In the genomic region with DNA sequence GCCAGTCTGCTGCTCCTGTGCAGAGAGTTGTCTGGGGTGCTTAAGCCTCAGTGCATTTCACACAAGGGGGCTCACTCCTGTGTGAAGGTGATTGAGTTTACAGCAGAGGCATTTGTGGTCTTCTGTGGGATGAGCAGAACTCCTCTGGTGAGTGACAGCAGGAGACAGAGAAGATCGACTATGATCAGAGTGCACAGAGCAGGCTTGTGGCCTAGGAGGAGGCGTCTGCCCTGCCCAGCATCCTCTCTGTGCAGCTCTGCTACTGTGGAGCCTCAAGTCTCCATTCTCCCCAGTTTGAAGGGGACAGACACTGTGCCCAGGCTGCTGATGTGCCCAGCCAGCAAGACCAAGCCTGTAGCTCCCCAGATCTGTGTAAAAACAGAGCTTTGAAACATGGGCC, we compare ENCODE assay signal across 11 mouse cellular contexts. TPM values are rescaled to one million over a fixed set of nuclear protein-coding genes. Genes with fewer than 3 reads are reported as not detected.
A peak's percentile ranks its signal among the peaks of the same experiment; 100 is the strongest.
DNase-seq lines count a peak whose midpoint lies in the region; ATAC-seq and TF ChIP-seq lines count a peak whose summit lies in the region.
"Had no signal": no experiment of that assay in that cellular context is flagged by ENCODE, and none has a peak within 500 bp of the region (broad histone marks: within the 10 kb centered on the region; RNA-seq: fewer than 3 reads in every experiment).

No protein-coding gene starts in this region.

- H3K36me3 ChIP-seq in kidney, adult 2 months (ENCODE audit: control insufficient read depth, insufficient read depth, low read length), result no peaks in the 10 kb centered on the region
- peaks cover 3% of the 10 kb centered on the region; the same call in 1 of the 2 replicates for H3K36me3 ChIP-seq in midbrain, embryonic 14.5 days (ENCODE audit: control insufficient read depth, insufficient read depth, low read length)
- H3K36me3 ChIP-seq in midbrain, embryonic 15.5 days (replicated peaks), result no peaks in the 10 kb centered on the region
- H3K36me3 ChIP-seq: neural tube, embryonic 12.5 days had no signal

- no peak for TF ChIP-seq CTCF in kidney, adult 2 months (conservative IDR thresholded peaks at IDR 0.05; ENCODE audit: insufficient read depth, insufficient read length, low read depth, low read length)
- no peak for TF ChIP-seq CTCF in embryonic fibroblast, embryonic 13.5 days (IDR thresholded peaks at IDR 0.05; ENCODE audit: borderline replicate concordance, insufficient read depth, low read length)
- TF ChIP-seq CTCF in olfactory bulb, adult 2 months (IDR thresholded peaks at IDR 0.05; ENCODE audit: insufficient read depth, low read depth, low read length), result no peak

- DNase-seq in kidney, adult 2 months, result no peak
- DNase-seq in kidney, adult 8-10 months, result no peak
- DNase-seq in midbrain, embryonic 14.5 days, result no peak
- no peak for DNase-seq in ovary, adult 18-20 months (ENCODE audit: low spot score)
- DNase-seq: cerebellum, adult 18-20 months; spleen, adult 18-20 months had no signal

- H3K9ac ChIP-seq in midbrain, embryonic 14.5 days (replicated peaks; ENCODE audit: low read length), result no peak overlapping the region
- no peak overlapping the region for H3K9ac ChIP-seq in midbrain, embryonic 15.5 days
- H3K9ac ChIP-seq: neural tube, embryonic 12.5 days had no signal

- peak overlapping the region; percentile 95 for H3K27ac ChIP-seq in kidney, adult 2 months (ENCODE audit: insufficient read depth, low read depth, low read length)
- 0 out of 2 replicates have a peak overlapping the region, but pooled peaks have one; percentile 5 for H3K27ac ChIP-seq in midbrain, embryonic 14.5 days (replicated peaks; ENCODE audit: low read depth, low read length)
- H3K27ac ChIP-seq in midbrain, embryonic 15.5 days, result no peak overlapping the region
- peak overlapping the region; percentile 86 for H3K27ac ChIP-seq in embryonic fibroblast, embryonic 13.5 days (ENCODE audit: insufficient read depth, low read length)
- H3K27ac ChIP-seq in olfactory bulb, adult 2 months (ENCODE audit: insufficient read depth, low read depth, low read length), result 0 out of 2 replicates have a peak overlapping the region, but pooled peaks have one; percentile 24
- H3K27ac ChIP-seq: neural tube, embryonic 12.5 days had no signal

- no peak overlapping the region for H3K4me2 ChIP-seq in midbrain, embryonic 14.5 days (ENCODE audit: low read length)
- no peak overlapping the region for H3K4me2 ChIP-seq in midbrain, embryonic 15.5 days
- H3K4me2 ChIP-seq: neural tube, embryonic 12.5 days had no signal

- no peaks in the 10 kb centered on the region for H3K27me3 ChIP-seq in kidney, adult 2 months (replicated peaks; ENCODE audit: control insufficient read depth, insufficient read depth, low read length)
- H3K27me3 ChIP-seq in midbrain, embryonic 14.5 days (ENCODE audit: control insufficient read depth, insufficient read depth, low read length), result no peaks in the 10 kb centered on the region
- no peaks in the 10 kb centered on the region for H3K27me3 ChIP-seq in midbrain, embryonic 15.5 days (replicated peaks)
- H3K27me3 ChIP-seq: neural tube, embryonic 12.5 days had no signal

- WGBS in kidney, adult 2 months, result 45% methylated on average over 2 of the region's 2 CpGs
- WGBS in midbrain, embryonic 14.5 days, result 69% methylated on average over 2 of the region's 2 CpGs
- WGBS in midbrain, embryonic 15.5 days, result 65% methylated on average over 2 of the region's 2 CpGs
- WGBS in olfactory bulb, adult 2 months, result 46% methylated on average over 2 of the region's 2 CpGs

- H3K4me1 ChIP-seq in kidney, adult 2 months (ENCODE audit: control insufficient read depth, insufficient read depth, low read length), result peaks cover 51% of the 10 kb centered on the region
- peaks cover 17% of the 10 kb centered on the region; the same call in 1 of the 2 replicates for H3K4me1 ChIP-seq in midbrain, embryonic 14.5 days (ENCODE audit: control insufficient read depth, insufficient read depth, low read length)
- H3K4me1 ChIP-seq in midbrain, embryonic 15.5 days, result peaks cover 29% of the 10 kb centered on the region
- H3K4me1 ChIP-seq in embryonic fibroblast, embryonic 13.5 days (ENCODE audit: control insufficient read depth, insufficient read depth, low read length), result peaks cover 43% of the 10 kb centered on the region
- peaks cover 62% of the 10 kb centered on the region for H3K4me1 ChIP-seq in olfactory bulb, adult 2 months (ENCODE audit: control insufficient read depth, insufficient read depth, low read length)

- no peaks in the 10 kb centered on the region for H3K9me3 ChIP-seq in midbrain, embryonic 14.5 days (ENCODE audit: control insufficient read depth, low read length)
- H3K9me3 ChIP-seq in midbrain, embryonic 15.5 days, result no peaks in the 10 kb centered on the region
- H3K9me3 ChIP-seq: hindbrain, embryonic 10.5 days; neural tube, embryonic 12.5 days had no signal

- TF ChIP-seq POLR2A in kidney, adult 2 months (IDR thresholded peaks at IDR 0.05; ENCODE audit: low read depth, low read length), result no peak
- TF ChIP-seq POLR2A in embryonic fibroblast, embryonic 13.5 days (IDR thresholded peaks at IDR 0.05; ENCODE audit: low read depth, low read length), result no peak
- TF ChIP-seq POLR2A in olfactory bulb, adult 2 months (IDR thresholded peaks at IDR 0.05; ENCODE audit: insufficient read depth, low read depth, low read length), result no peak

- no peak for ATAC-seq in midbrain, embryonic 14.5 days (ENCODE audit: low FRiP score, low TSS enrichment)
- ATAC-seq in midbrain, embryonic 15.5 days (replicated peaks), result no peak

- H3K4me3 ChIP-seq in kidney, adult 2 months (ENCODE audit: insufficient read depth, low read depth, low read length), result no peak overlapping the region
- no peak overlapping the region for H3K4me3 ChIP-seq in midbrain, embryonic 14.5 days (replicated peaks; ENCODE audit: low read depth, low read length)
- no peak overlapping the region for H3K4me3 ChIP-seq in midbrain, embryonic 15.5 days
- H3K4me3 ChIP-seq in embryonic fibroblast, embryonic 13.5 days (ENCODE audit: insufficient read depth, low read length), result no peak overlapping the region
- H3K4me3 ChIP-seq in olfactory bulb, adult 2 months (ENCODE audit: insufficient read depth, low read depth, low read length), result no peak overlapping the region
- H3K4me3 ChIP-seq: hindbrain, embryonic 10.5 days; neural tube, embryonic 12.5 days had no signal

RNA-seq across cellular contexts. Expression of gene Ptpn1, which starts 18.0 kb away (rescaled TPM):
- 29.9 and 31.0 TPM in 2 replicates for polyA plus RNA-seq in kidney, adult 2 months (2012; rRNA removed)
- polyA plus RNA-seq in midbrain, embryonic 14.5 days (2014; fragmentation: Nextera tagmentation; extraction: Ambion mirVana), result 53.1 and 81.9 TPM in 2 replicates
- polyA plus RNA-seq in midbrain, embryonic 15.5 days (2015; fragmentation: Nextera tagmentation; extraction: Ambion mirVana), result 73.6 and 74.5 TPM in 2 replicates
- polyA plus RNA-seq in embryonic fibroblast, embryonic 13.5 days (2011; ENCODE audit: insufficient read length, low read depth, missing spikeins), result 50.7 and 59.4 TPM in 2 replicates
- polyA plus RNA-seq in olfactory bulb, adult 2 months (2012; ENCODE audit: insufficient read depth, insufficient read length, low replicate concordance, missing spikeins), result not detected in 2 replicates
